9 mouse cellular contexts compared by ENCODE assay signal in genomic region chr1:164461726-164462125, GRCm38 (mm10). TPM values are rescaled to one million over a fixed set of nuclear protein-coding genes. Genes with fewer than 3 reads are reported as not detected.
DNase-seq lines count a peak whose midpoint lies in the region; ATAC-seq and TF ChIP-seq lines count a peak whose summit lies in the region.
"Had no signal": no experiment of that assay in that cellular context is flagged by ENCODE, and none has a peak within 500 bp of the region (broad histone marks: within the 10 kb centered on the region; RNA-seq: fewer than 3 reads in every experiment).

No protein-coding gene starts in this region.

- no peak for TF ChIP-seq EP300 in heart, postnatal 0 days (IDR thresholded peaks at IDR 0.05; ENCODE audit: low read depth)

- H3K27ac ChIP-seq in thymus, adult 2 months (ENCODE audit: control insufficient read depth, insufficient read depth, low read length): no peak overlapping the region
- 0 out of 2 replicates have a peak overlapping the region, but pooled peaks have one; percentile 10 for H3K27ac ChIP-seq in forebrain, postnatal 0 days (ENCODE audit: low read depth, low read length)
- H3K27ac ChIP-seq in heart, postnatal 0 days (ENCODE audit: low read depth): peak overlapping the region; percentile 82
- 0 out of 2 replicates have a peak overlapping the region, but pooled peaks have one; percentile 25 for H3K27ac ChIP-seq in midbrain, embryonic 15.5 days
- H3K27ac ChIP-seq: limb, embryonic 13.5 days had no signal

- H3K4me1 ChIP-seq in thymus, adult 2 months (replicated peaks; ENCODE audit: control insufficient read depth, insufficient read depth, low read length): peaks cover 26% of the 10 kb centered on the region
- H3K4me1 ChIP-seq in forebrain, postnatal 0 days (ENCODE audit: insufficient read depth): peaks cover 15% of the 10 kb centered on the region
- peaks cover 4% of the 10 kb centered on the region for H3K4me1 ChIP-seq in heart, postnatal 0 days (ENCODE audit: control insufficient read depth, insufficient read depth)
- H3K4me1 ChIP-seq in midbrain, embryonic 15.5 days: peaks cover 30% of the 10 kb centered on the region

- H3K4me3 ChIP-seq in thymus, adult 2 months (ENCODE audit: control insufficient read depth, insufficient read depth, low read length): no peak overlapping the region
- H3K4me3 ChIP-seq in forebrain, postnatal 0 days (ENCODE audit: low read depth, low read length): no peak overlapping the region
- H3K4me3 ChIP-seq in heart, postnatal 0 days (ENCODE audit: low read depth, low read length): 0 out of 2 replicates have a peak overlapping the region, but pooled peaks have one; percentile 12
- H3K4me3 ChIP-seq in midbrain, embryonic 15.5 days: no peak overlapping the region
- H3K4me3 ChIP-seq: limb, embryonic 13.5 days had no signal

- no peak for TF ChIP-seq CTCF in thymus, adult 2 months (IDR thresholded peaks at IDR 0.05; ENCODE audit: borderline replicate concordance, control insufficient read depth, extremely low read depth, insufficient read depth, low read length, poor library complexity)
- TF ChIP-seq CTCF in forebrain, postnatal 0 days (IDR thresholded peaks at IDR 0.05; ENCODE audit: low read depth): no peak
- no peak for TF ChIP-seq CTCF in heart, postnatal 0 days (IDR thresholded peaks at IDR 0.05; ENCODE audit: low read depth)

- no peak overlapping the region for H3K9ac ChIP-seq in forebrain, postnatal 0 days
- H3K9ac ChIP-seq in heart, postnatal 0 days (replicated peaks; ENCODE audit: low read depth, low read length): 0 out of 2 replicates have a peak overlapping the region, but pooled peaks have one; percentile 14
- H3K9ac ChIP-seq in midbrain, embryonic 15.5 days: peak overlapping the region; percentile 12; the same call in 1 of the 2 replicates
- H3K9ac ChIP-seq: limb, embryonic 13.5 days had no signal

- no peaks in the 10 kb centered on the region for H3K36me3 ChIP-seq in thymus, adult 2 months (ENCODE audit: control insufficient read depth, insufficient read depth, low read length)
- no peaks in the 10 kb centered on the region for H3K36me3 ChIP-seq in forebrain, postnatal 0 days (ENCODE audit: insufficient read depth)
- no peaks in the 10 kb centered on the region for H3K36me3 ChIP-seq in heart, postnatal 0 days (replicated peaks; ENCODE audit: control insufficient read depth, insufficient read depth, low read length)
- no peaks in the 10 kb centered on the region for H3K36me3 ChIP-seq in midbrain, embryonic 15.5 days (replicated peaks)
- H3K36me3 ChIP-seq: limb, embryonic 13.5 days had no signal

- H3K9me3 ChIP-seq in forebrain, postnatal 0 days (ENCODE audit: low read length): no peaks in the 10 kb centered on the region
- H3K9me3 ChIP-seq in heart, postnatal 0 days (replicated peaks; ENCODE audit: control insufficient read depth, low read length): no peaks in the 10 kb centered on the region
- H3K9me3 ChIP-seq in midbrain, embryonic 15.5 days: no peaks in the 10 kb centered on the region
- H3K9me3 ChIP-seq: limb, embryonic 13.5 days had no signal

- whole genome bisulfite sequencing in thymus, adult 2 months: 44% methylated on average over 10 of the region's 10 CpGs
- WGBS in forebrain, postnatal 0 days: 15% methylated on average over 10 of the region's 10 CpGs
- WGBS in heart, postnatal 0 days: 13% methylated on average over 10 of the region's 10 CpGs
- 23% methylated on average over 10 of the region's 10 CpGs for WGBS in midbrain, embryonic 15.5 days

- H3K27me3 ChIP-seq in thymus, adult 2 months (ENCODE audit: control insufficient read depth, insufficient read depth, low read length): no peaks in the 10 kb centered on the region
- no peaks in the 10 kb centered on the region for H3K27me3 ChIP-seq in forebrain, postnatal 0 days (ENCODE audit: insufficient read depth, low read length)
- no peaks in the 10 kb centered on the region for H3K27me3 ChIP-seq in heart, postnatal 0 days (ENCODE audit: control insufficient read depth, insufficient read depth, low read length)
- no peaks in the 10 kb centered on the region for H3K27me3 ChIP-seq in midbrain, embryonic 15.5 days (replicated peaks)

- peak; percentile 25 for DNase-seq in thymus, postnatal 4 days
- DNase-seq in thymus, adult 2 months: no peak
- peak; percentile 74 for DNase-seq in forebrain, postnatal 0 days
- peak; percentile 86 for DNase-seq in heart, postnatal 0 days (ENCODE audit: low spot score)
- DNase-seq in layer of hippocampus, adult 8-10 months (ENCODE audit: low spot score in 2 of 2): peak; percentile 72 to 85
- no peak for DNase-seq in embryo, embryonic 11 days

- H3K4me2 ChIP-seq in forebrain, postnatal 0 days (ENCODE audit: low read depth): peak overlapping the region; percentile 26
- peak overlapping the region; percentile 48 for H3K4me2 ChIP-seq in heart, postnatal 0 days (ENCODE audit: low read depth, low read length)
- H3K4me2 ChIP-seq in midbrain, embryonic 15.5 days: peak overlapping the region; percentile 32; the same call in 1 of the 2 replicates
- H3K4me2 ChIP-seq: limb, embryonic 13.5 days had no signal

- peak; percentile 10 for ATAC-seq in forebrain, postnatal 0 days
- ATAC-seq in heart, postnatal 0 days (ENCODE audit: insufficient read depth, low read depth): peak; percentile 51
- no peak for ATAC-seq in midbrain, embryonic 15.5 days (replicated peaks)
- ATAC-seq in monocyte, adult 5-6 weeks (replicated peaks; ENCODE audit: insufficient number of reproducible peaks, low FRiP score, low TSS enrichment, poor library complexity, severe bottlenecking): no peak

- no peak for TF ChIP-seq POLR2A in thymus, adult 2 months (IDR thresholded peaks at IDR 0.05; ENCODE audit: control insufficient read depth, extremely low read depth, insufficient read depth, low read length, poor library complexity)

RNA-seq across cellular contexts. Expression of gene Atp1b1, which starts 3.6 kb away (rescaled TPM):
- polyA plus RNA-seq in thymus, adult 2 months (2012; rRNA removed): 56.5 and 59.4 TPM in 2 replicates
- total RNA-seq in forebrain, postnatal 0 days (2014; rRNA removed): 200 and 226 TPM in 2 replicates
- 313 and 432 TPM in 2 replicates for polyA plus RNA-seq in forebrain, postnatal 0 days (2015; fragmentation: Nextera tagmentation; extraction: Ambion mirVana)
- total RNA-seq in heart, postnatal 0 days (2014; rRNA removed; ENCODE audit: low replicate concordance): 149 and 175 TPM in 2 replicates
- polyA plus RNA-seq in heart, postnatal 0 days (2015; fragmentation: Nextera tagmentation; extraction: Ambion mirVana): 308 TPM in 2 replicates
- total RNA-seq in layer of hippocampus, adult 8-10 months (2022): 1,000 to 10,000 TPM; 1,927 to 2,142 (median 1,996) TPM
- polyA plus RNA-seq in midbrain, embryonic 15.5 days (2015; fragmentation: Nextera tagmentation; extraction: Ambion mirVana): 210 and 216 TPM in 2 replicates
- total RNA-seq in monocyte, adult 5-6 weeks (2017): 47.2 to 111 TPM (median 70.4 TPM) in 3 replicates

Comparison
In these comparisons a context has a peak if more than half of its experiments do, and no peak if none do; other contexts are left out.
1. DNase-seq: peak in thymus, postnatal 4 days (single experiment), forebrain, postnatal 0 days (single experiment), heart, postnatal 0 days (single experiment) and layer of hippocampus, adult 8-10 months (2 of 2); none in thymus, adult 2 months (single experiment) and embryo, embryonic 11 days (single experiment).
2. ATAC-seq: peak in forebrain, postnatal 0 days (single experiment) and heart, postnatal 0 days (single experiment); none in midbrain, embryonic 15.5 days (single experiment) and monocyte, adult 5-6 weeks (single experiment).
3. Peak in every context shown above with its lines, with median percentiles within 50 percentile points of each other: H3K4me2 ChIP-seq.